Mouse (Mus musculus): ENCODE data around the gene Kmt5b.

The Kmt5b gene

GRCm38 (mm10) chr19:3768697-3769383 lies 1.6 kb downstream of the Kmt5b start:
- DNase-seq = peak; percentile 97 to 98

GRCm38 (mm10) chr19:3769533-3769932 lies 2.3 kb downstream of the Kmt5b start:
- no peak for DNase-seq

- DNase-seq = no peak
Measured at GRCm38 (mm10) chr19:3774159-3774558, 6.9 kb downstream of the Kmt5b start.

GRCm38 (mm10) chr19:3778713-3779112 lies 11.5 kb downstream of the Kmt5b start:
- no peak for DNase-seq

GRCm38 (mm10) chr19:3790077-3790476 lies 22.9 kb downstream of the Kmt5b start:
- DNase-seq = peak in 1 of 2 experiments; percentile 27

- no peak for DNase-seq
Measured at GRCm38 (mm10) chr19:3805526-3805925, 38.3 kb downstream of the Kmt5b start.

GRCm38 (mm10) chr19:3810536-3811233 lies 43.5 kb downstream of the Kmt5b start:
- DNase-seq = no peak

- DNase-seq = peak; percentile 57 to 60
Measured at GRCm38 (mm10) chr19:3814461-3814860, 47.2 kb downstream of the Kmt5b start.

GRCm38 (mm10) chr19:3815824-3816223 lies 48.6 kb downstream of the Kmt5b start:
- no peak for DNase-seq

GRCm38 (mm10) chr19:3819080-3819479 lies 51.9 kb downstream of the Kmt5b start:
- no peak for DNase-seq

- no peak for DNase-seq
Measured at GRCm38 (mm10) chr19:3819899-3820444, 52.8 kb downstream of the Kmt5b start.

GRCm38 (mm10) chr19:3825044-3825443 lies 57.8 kb downstream of the Kmt5b start:
- DNase-seq = no peak

GRCm38 (mm10) chr19:3829863-3830262 lies 62.6 kb downstream of the Kmt5b start:
- DNase-seq = no peak

GRCm38 (mm10) chr19:3831716-3832115 lies 64.5 kb downstream of the Kmt5b start:
- no peak for DNase-seq

- DNase-seq = peak; percentile 96 to 97
Measured at GRCm38 (mm10) chr19:3832851-3833353, 65.7 kb downstream of the Kmt5b start.

- no peak for DNase-seq
Measured at GRCm38 (mm10) chr19:3834301-3834700, 67.1 kb downstream of the Kmt5b start.

- DNase-seq = no peak
Measured at GRCm38 (mm10) chr19:3836791-3837190, 69.6 kb downstream of the Kmt5b start.

- DNase-seq = no peak
Measured at GRCm38 (mm10) chr19:3838931-3839330, 71.7 kb downstream of the Kmt5b start.

- no peak for DNase-seq
Measured at GRCm38 (mm10) chr19:3839686-3840085, 72.5 kb downstream of the Kmt5b start.

- no peak for DNase-seq
Measured at GRCm38 (mm10) chr19:3840214-3840651, 73.0 kb downstream of the Kmt5b start.

- DNase-seq = no peak
Measured at GRCm38 (mm10) chr19:3840685-3841084, 73.5 kb downstream of the Kmt5b start.

GRCm38 (mm10) chr19:3842359-3843148 lies 75.3 kb downstream of the Kmt5b start:
- no peak for DNase-seq

- DNase-seq = no peak
Measured at GRCm38 (mm10) chr19:3843629-3844028, 76.4 kb downstream of the Kmt5b start.

Measured in cerebellum, postnatal 14 days (tissue).